Mouse (Mus musculus): ENCODE measurements around the gene Gm10190.

DNA sequence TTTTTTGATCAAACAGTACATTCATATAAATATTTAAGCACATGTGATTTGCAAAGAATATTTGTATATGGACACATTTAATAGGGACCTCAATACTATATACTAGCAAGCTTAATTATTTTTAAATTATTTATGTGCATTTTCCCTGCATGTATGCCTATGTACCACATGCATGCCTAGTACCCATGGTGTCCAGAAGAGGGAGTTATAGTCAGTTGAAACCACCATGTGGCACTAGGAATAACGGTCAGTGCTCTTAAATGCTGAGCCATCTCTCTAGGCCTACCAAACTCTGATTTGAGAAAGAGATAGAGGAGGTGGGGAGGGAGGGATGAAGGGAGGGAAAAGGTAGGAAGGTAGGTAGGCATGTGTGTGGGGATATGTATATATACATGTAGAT is 37.8 kb upstream of the Gm10190 start:
- TF ChIP-seq POLR2A (IDR thresholded peaks at IDR 0.05; ENCODE audit: low read depth, low read length): no peak
- no peak for TF ChIP-seq CTCF (IDR thresholded peaks at IDR 0.05; ENCODE audit: borderline replicate concordance, insufficient read depth, low read length)
